Comparison of ENCODE assay signal across 9 mouse cellular contexts in genomic region chr1:154786243-154786669, GRCm38 (mm10).
DNase-seq lines count a peak whose midpoint lies in the region; ATAC-seq and TF ChIP-seq lines count a peak whose summit lies in the region.
"Had no signal": no experiment of that assay in that cellular context is flagged by ENCODE, and none has a peak within 500 bp of the region (broad histone marks: within the 10 kb centered on the region; RNA-seq: fewer than 3 reads in every experiment).

No protein-coding gene starts in this region.

- H3K4me1 ChIP-seq in CH12.LX (ENCODE audit: control insufficient read depth in 1 of 2, insufficient read depth in 2 of 2), result peaks cover 8 to 29% of the 10 kb centered on the region in 2 experiments
- peaks cover 12% of the 10 kb centered on the region; the same call in 1 of the 2 replicates for H3K4me1 ChIP-seq in forebrain, embryonic 12.5 days
- H3K4me1 ChIP-seq in heart, embryonic 16.5 days (ENCODE audit: control insufficient read depth, insufficient read depth, low read length), result peaks cover 8% of the 10 kb centered on the region; the same call in 1 of the 2 replicates
- H3K4me1 ChIP-seq in liver, embryonic 14.5 days (replicated peaks; ENCODE audit: control insufficient read depth in 2 of 2, insufficient read depth in 2 of 2, low read length in 1 of 2), result no peaks in the 10 kb centered on the region; a peak in 1 of 4 replicates
- no peaks in the 10 kb centered on the region for H3K4me1 ChIP-seq in neural tube, embryonic 11.5 days (ENCODE audit: control insufficient read depth, insufficient read depth, low read length)
- H3K4me1 ChIP-seq in stomach, embryonic 16.5 days (ENCODE audit: control insufficient read depth, insufficient read depth, low read length), result 0 out of 2 replicates have a peak, but pooled peaks cover 2% of the 10 kb centered on the region

- ATAC-seq in forebrain, embryonic 12.5 days (ENCODE audit: low FRiP score), result peak; percentile 54; the same call in 1 of the 2 replicates
- ATAC-seq in heart, embryonic 16.5 days (replicated peaks; ENCODE audit: extremely low read depth, insufficient read depth, low FRiP score), result no peak; the same call in 1 of the 2 replicates
- ATAC-seq in liver, embryonic 14.5 days (ENCODE audit: insufficient read depth), result peak; percentile 66; the same call in 1 of the 2 replicates
- peak; percentile 43 for ATAC-seq in neural tube, embryonic 11.5 days (ENCODE audit: insufficient read depth, low FRiP score, low TSS enrichment)
- ATAC-seq in stomach, embryonic 16.5 days (ENCODE audit: insufficient read depth, low FRiP score), result peak; percentile 34; the same call in 1 of the 2 replicates

- no peaks in the 10 kb centered on the region for H3K9me3 ChIP-seq in CH12.LX (replicated peaks; ENCODE audit: low read length)
- no peaks in the 10 kb centered on the region for H3K9me3 ChIP-seq in forebrain, embryonic 12.5 days
- no peaks in the 10 kb centered on the region for H3K9me3 ChIP-seq in heart, embryonic 16.5 days (replicated peaks; ENCODE audit: control insufficient read depth, low read length)
- no peaks in the 10 kb centered on the region for H3K9me3 ChIP-seq in liver, embryonic 14.5 days (ENCODE audit: control insufficient read depth, low read length)
- no peaks in the 10 kb centered on the region for H3K9me3 ChIP-seq in neural tube, embryonic 11.5 days (ENCODE audit: control insufficient read depth, low read length)
- H3K9me3 ChIP-seq in stomach, embryonic 16.5 days (replicated peaks; ENCODE audit: control insufficient read depth, low read length), result no peaks in the 10 kb centered on the region

- 3% methylated on average over 4 of the region's 4 CpGs for WGBS in forebrain, embryonic 12.5 days
- WGBS in heart, embryonic 16.5 days, result 4% methylated on average over 4 of the region's 4 CpGs
- WGBS in liver, embryonic 14.5 days (ENCODE audit: insufficient replicate concordance), result 3% methylated on average over 4 of the region's 4 CpGs
- WGBS in neural tube, embryonic 11.5 days, result 13% methylated on average over 4 of the region's 4 CpGs
- WGBS in stomach, embryonic 16.5 days, result 4% methylated on average over 4 of the region's 4 CpGs

- dilution Hi-C loops in CH12.LX (cut with MboI; ENCODE audit: extremely low pct_ligation_motif_present, extremely low pct_unique_long_range_greater_than_20kb, low sequenced_read_pairs), result no loop called here

- TF ChIP-seq POLR2A in CH12.LX (IDR thresholded peaks at IDR 0.05; ENCODE audit: low read depth, low read length), result no peak

- H3K36me3 ChIP-seq in CH12.LX (replicated peaks in 1 of 2; ENCODE audit: control insufficient read depth in 1 of 2, insufficient read depth in 1 of 2, low read length in 1 of 2), result peaks cover 33 to 37% of the 10 kb centered on the region in 2 experiments
- H3K36me3 ChIP-seq in forebrain, embryonic 12.5 days (replicated peaks), result no peaks in the 10 kb centered on the region
- no peaks in the 10 kb centered on the region for H3K36me3 ChIP-seq in heart, embryonic 16.5 days (ENCODE audit: control insufficient read depth, insufficient read depth)
- H3K36me3 ChIP-seq in liver, embryonic 14.5 days (replicated peaks; ENCODE audit: control insufficient read depth, insufficient read depth, low read depth), result no peaks in the 10 kb centered on the region
- H3K36me3 ChIP-seq in neural tube, embryonic 11.5 days (ENCODE audit: control insufficient read depth, insufficient read depth, low read length), result no peaks in the 10 kb centered on the region
- H3K36me3 ChIP-seq in stomach, embryonic 16.5 days (ENCODE audit: control insufficient read depth, insufficient read depth, low read length), result no peaks in the 10 kb centered on the region

- H3K27ac ChIP-seq in CH12.LX (ENCODE audit: insufficient read depth, low read depth), result no peak overlapping the region
- no peak overlapping the region for H3K27ac ChIP-seq in forebrain, embryonic 12.5 days
- no peak overlapping the region for H3K27ac ChIP-seq in heart, embryonic 16.5 days (ENCODE audit: low read length)
- H3K27ac ChIP-seq in liver, embryonic 14.5 days, result no peak overlapping the region
- H3K27ac ChIP-seq in neural tube, embryonic 11.5 days (ENCODE audit: low read depth, low read length), result no peak overlapping the region
- no peak overlapping the region for H3K27ac ChIP-seq in stomach, embryonic 16.5 days (ENCODE audit: low read length)
- H3K27ac ChIP-seq: macrophage had no signal

- H3K4me2 ChIP-seq in CH12.LX (ENCODE audit: insufficient read depth, low read depth, poor library complexity, severe bottlenecking), result peak overlapping the region; percentile 8; the same call in 1 of the 2 replicates
- H3K4me2 ChIP-seq in forebrain, embryonic 12.5 days, result no peak overlapping the region
- peak overlapping the region; percentile 52 for H3K4me2 ChIP-seq in heart, embryonic 16.5 days (ENCODE audit: low read depth, low read length)
- H3K4me2 ChIP-seq in liver, embryonic 14.5 days (ENCODE audit: low read depth), result no peak overlapping the region; the same call in 1 of the 2 replicates
- no peak overlapping the region for H3K4me2 ChIP-seq in neural tube, embryonic 11.5 days (ENCODE audit: low read depth)
- H3K4me2 ChIP-seq in stomach, embryonic 16.5 days (ENCODE audit: low read depth, low read length), result 0 out of 2 replicates have a peak overlapping the region, but pooled peaks have one; percentile 28

- no peaks in the 10 kb centered on the region for H3K27me3 ChIP-seq in CH12.LX (replicated peaks)
- H3K27me3 ChIP-seq in forebrain, embryonic 12.5 days, result peaks cover 20% of the 10 kb centered on the region
- peaks cover 10% of the 10 kb centered on the region for H3K27me3 ChIP-seq in heart, embryonic 16.5 days (ENCODE audit: control insufficient read depth, insufficient read depth, low read length)
- H3K27me3 ChIP-seq in liver, embryonic 14.5 days (ENCODE audit: control insufficient read depth, insufficient read depth, low read length), result no peaks in the 10 kb centered on the region
- H3K27me3 ChIP-seq in neural tube, embryonic 11.5 days (ENCODE audit: control insufficient read depth, insufficient read depth, low read length), result no peaks in the 10 kb centered on the region
- peaks cover 5% of the 10 kb centered on the region; the same call in 1 of the 2 replicates for H3K27me3 ChIP-seq in stomach, embryonic 16.5 days (ENCODE audit: control insufficient read depth, insufficient read depth, low read length)

- no peak; the same call in none of the 2 replicates for TF ChIP-seq RAD21 in CH12.LX (IDR thresholded peaks at IDR 0.05; ENCODE audit: low read depth, low read length)

- no peak overlapping the region for H3K9ac ChIP-seq in CH12.LX (ENCODE audit: insufficient read depth, low read depth)
- no peak overlapping the region for H3K9ac ChIP-seq in forebrain, embryonic 12.5 days
- no peak overlapping the region for H3K9ac ChIP-seq in heart, embryonic 16.5 days (ENCODE audit: low read length)
- no peak overlapping the region for H3K9ac ChIP-seq in liver, embryonic 14.5 days (replicated peaks)
- no peak overlapping the region for H3K9ac ChIP-seq in neural tube, embryonic 11.5 days (ENCODE audit: low read length)
- no peak overlapping the region; the same call in 1 of the 2 replicates for H3K9ac ChIP-seq in stomach, embryonic 16.5 days (ENCODE audit: low read length)

- in situ Hi-C loops in CH12.LX (cut with MboI; ENCODE audit: low pct_ligation_motif_present, low pct_unique_long_range_greater_than_20kb, low sequenced_read_pairs), result loop anchor here (5.0 to 10.0 kb wide), 3 partner anchors 99 to 439 kb away; partner anchors contain the start of gene Cacna1e

- no peaks in the 10 kb centered on the region for H3K79me2 ChIP-seq in CH12.LX (replicated peaks; ENCODE audit: control insufficient read depth, extremely low read depth, insufficient read depth, poor library complexity, severe bottlenecking)

- H3K4me3 ChIP-seq in CH12.LX (replicated peaks in 1 of 3; ENCODE audit: low read depth in 2 of 3, low read length in 2 of 3, poor library complexity in 1 of 3), result peak overlapping the region in 1 of 3 experiments; percentile 35
- H3K4me3 ChIP-seq in forebrain, embryonic 12.5 days (replicated peaks), result no peak overlapping the region
- H3K4me3 ChIP-seq in heart, embryonic 16.5 days (ENCODE audit: low read length), result peak overlapping the region; percentile 30; the same call in 1 of the 2 replicates
- H3K4me3 ChIP-seq in liver, embryonic 14.5 days (ENCODE audit: insufficient read depth in 1 of 2, low read depth in 2 of 2, low read length in 2 of 2), result peak overlapping the region in 1 of 2 experiments; percentile 42; a peak in 2 of 4 replicates
- no peak overlapping the region for H3K4me3 ChIP-seq in neural tube, embryonic 11.5 days (ENCODE audit: low read depth, low read length)
- no peak overlapping the region for H3K4me3 ChIP-seq in stomach, embryonic 16.5 days (replicated peaks; ENCODE audit: low read length)

- TF ChIP-seq EP300 in CH12.LX (IDR thresholded peaks at IDR 0.05; ENCODE audit: low read length), result no peak
- no peak for TF ChIP-seq EP300 in liver, embryonic 14.5 days (IDR thresholded peaks at IDR 0.05; ENCODE audit: low read depth)

- DNase-seq in CH12.LX (ENCODE audit: extremely low read depth), result peak; percentile 96
- DNase-seq in c-Kit-positive CD71-positive TER-119-negative erythroid progenitor cells, embryonic 14.5 days (ENCODE audit: low read depth), result peak; percentile 74
- DNase-seq in kidney, postnatal 25 days, result peak; percentile 74 to 87
- DNase-seq in liver, embryonic 14.5 days (ENCODE audit: low read depth in 3 of 3, low spot score in 3 of 3), result peak; percentile 59 to 65 (median 62)
- DNase-seq in neural tube, embryonic 11.5 days (ENCODE audit: low spot score), result peak; percentile 82

- TF ChIP-seq CTCF in CH12.LX (conservative IDR thresholded peaks at IDR 0.05 in 1 of 2, IDR thresholded peaks at IDR 0.05 in 1 of 2; ENCODE audit: low read depth in 2 of 2, low read length in 2 of 2), result peak; percentile 99 to 100
- TF ChIP-seq CTCF in liver, embryonic 14.5 days (IDR thresholded peaks at IDR 0.05; ENCODE audit: low read depth), result peak; percentile 93

TF ChIP-seq in CH12.LX, 34 proteins besides CTCF, POLR2A, EP300 and RAD21 (continues in another document):
- TF ChIP-seq MYC (IDR thresholded peaks at IDR 0.05; ENCODE audit: low read depth, low read length), result peak; percentile 67; the same call in 1 of the 2 replicates
- TF ChIP-seq TCF12 (IDR thresholded peaks at IDR 0.05; ENCODE audit: low read depth, low read length), result peak; percentile 31; the same call in 1 of the 2 replicates
- 0 out of 2 replicates have a peak, but pooled peaks have one; percentile 17 for TF ChIP-seq BHLHE40 (IDR thresholded peaks at IDR 0.05; ENCODE audit: low read depth, low read length)
- TF ChIP-seq ZNF384 (IDR thresholded peaks at IDR 0.05; ENCODE audit: low read depth, low read length), result peak; percentile 73
- 0 out of 2 replicates have a peak, but pooled peaks have one; percentile 45 for TF ChIP-seq NRF1 (IDR thresholded peaks at IDR 0.05; ENCODE audit: low read depth, low read length)
- peak; percentile 64; the same call in 1 of the 2 replicates for TF ChIP-seq JUND (conservative IDR thresholded peaks at IDR 0.05; ENCODE audit: low read depth, low read length)
- peak; percentile 85; the same call in 1 of the 2 replicates for TF ChIP-seq NELFE (IDR thresholded peaks at IDR 0.05; ENCODE audit: low read depth, low read length)
- no peak for TF ChIP-seq ZKSCAN1 (IDR thresholded peaks at IDR 0.05; ENCODE audit: borderline replicate concordance, low read depth, low read length)
- TF ChIP-seq SIN3A (IDR thresholded peaks at IDR 0.05; ENCODE audit: low read length), result peak; percentile 72; the same call in 1 of the 2 replicates

Comparison
In these comparisons a context has a peak if more than half of its experiments do, and no peak if none do; other contexts are left out.
1. H3K4me2 ChIP-seq: peak in CH12.LX (single experiment), heart, embryonic 16.5 days (single experiment) and stomach, embryonic 16.5 days (single experiment); none in forebrain, embryonic 12.5 days (single experiment), liver, embryonic 14.5 days (single experiment) and neural tube, embryonic 11.5 days (single experiment).
2. Peak in every context shown above with its lines, with median percentiles within 50 percentile points of each other: DNase-seq.